Mouse (Mus musculus) kidney, adult 2 months (tissue): ENCODE data around the gene S1pr5.
"Not testable (repeated sequence)": the region's sequence is repeated elsewhere in the genome, so short reads cannot be mapped to it uniquely, and the experiment has no call there.

ENCODE experiments used
- CTCF ChIP-seq: fragments of 200-500 bp; conservative IDR thresholded peaks from 2 replicates; pipeline ENCODE4 v1.5.1; 2011; ENCODE audit warnings: low read depth, mild to moderate bottlenecking, control low read depth, low read length, moderate library complexity, mixed read lengths; ENCODE audit not compliant: insufficient read depth, insufficient read length
- POLR2A ChIP-seq: fragments of 200-500 bp; IDR thresholded peaks from one replicate; pipeline ENCODE4 v1.6.1; 2011; ENCODE audit warnings: low read depth, low read length, control low read depth

DNA sequence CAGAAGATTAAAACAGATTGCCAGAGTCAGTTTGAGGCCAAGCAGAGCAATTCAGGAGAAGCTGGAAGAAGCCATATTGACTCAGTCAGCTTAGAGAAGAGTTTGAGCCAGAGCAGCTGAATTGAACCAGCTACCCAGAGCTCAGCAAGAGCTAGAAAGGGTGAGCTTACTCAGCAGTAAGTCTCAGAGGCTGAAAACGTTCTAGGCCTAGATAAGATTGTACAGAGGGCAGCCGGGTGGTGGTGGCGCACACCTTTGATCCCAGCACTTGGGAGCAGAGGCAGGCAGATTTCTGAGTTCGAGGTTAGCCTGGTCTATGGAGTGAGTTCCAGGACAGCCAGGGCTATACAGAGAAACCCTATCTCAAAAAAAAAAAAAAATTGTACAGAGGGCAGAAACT is 8.1 kb upstream of the S1pr5 start:
- not testable (repeated sequence) for TF ChIP-seq CTCF, POLR2A
